Mouse (Mus musculus): ENCODE results near the gene Cyb5r3.

DNA sequence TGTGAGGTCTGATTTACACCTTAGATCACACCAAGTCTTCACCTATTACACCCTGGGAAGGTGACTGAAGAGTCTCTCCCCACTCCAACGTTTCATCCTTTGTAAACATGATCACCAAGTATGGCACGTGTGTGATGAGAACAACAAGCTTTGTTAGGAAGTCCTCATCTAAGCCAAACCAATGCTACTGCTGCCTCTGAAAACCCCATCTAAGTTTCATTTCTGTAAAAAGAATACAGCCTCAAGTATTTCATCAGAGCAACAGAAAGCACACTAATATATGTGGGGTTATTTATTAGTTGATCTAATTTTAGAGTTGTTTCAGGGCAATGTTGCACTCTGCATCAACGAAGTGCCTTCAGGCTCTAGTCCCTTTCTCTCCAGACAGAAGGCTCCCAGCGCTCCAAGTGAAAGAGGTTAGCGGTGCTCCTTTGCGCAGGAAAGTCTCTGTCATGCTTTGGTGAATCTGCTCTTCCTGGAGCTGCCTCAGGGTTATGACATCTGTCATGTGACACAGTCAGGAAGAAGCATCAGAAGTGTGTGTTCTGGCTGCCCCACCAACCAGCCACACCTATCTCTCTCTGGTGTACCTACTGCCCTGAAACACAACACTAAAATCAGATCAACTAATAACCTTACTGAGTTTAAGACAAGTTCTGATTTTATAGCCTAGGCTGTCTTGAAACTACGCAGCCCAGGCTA lies 42.7 kb downstream of the Cyb5r3 start:
- TF ChIP-seq POLR2A (IDR thresholded peaks at IDR 0.05; ENCODE audit: borderline replicate concordance, low read depth, low read length) (no peak), CTCF (IDR thresholded peaks at IDR 0.05; ENCODE audit: low read depth, low read length) (no peak)

Data from bone marrow macrophage, adult 2 months (primary cell).